Mouse (Mus musculus) adrenal gland, adult 8-10 months (tissue): ENCODE measurements around the gene Aqp1. TPM values are rescaled to one million over a fixed set of nuclear protein-coding genes. Genes with fewer than 3 reads are reported as not detected.

Experiments used
- microRNA-seq, 2 experiments: library from miRNA; unstranded; fragments of <30 nt; microRNA quantifications; one replicate each; pipeline ENCODE4 v1.2.0; 2022
- total RNA-seq, 4 experiments: library from RNA; stranded (reverse); gene quantifications; 2 replicates each; pipeline ENCODE4 v1.2.4; 2022

Aqp1 gene
- total RNA-seq, 4 experiments from 2014 or later = 38.4 to 78.8 (median 49.7) TPM

Small RNA genes lying within 50 kb of the gene (microRNA-seq; reads per million reads assigned to microRNA genes)
- gene Gm25458 = 0 reads per million in 2 experiments

Other genes starting within 250 kb of the Aqp1 start
- gene Crhr2, start 203.4 kb upstream of the Aqp1 start, total RNA-seq = under 1 TPM in 2 of 4 experiments, not detected in 2; 0.12 to 0.34 TPM
- gene Inmt, start 161.4 kb upstream of the Aqp1 start, total RNA-seq = 10 to 100 TPM; 13.6 to 32.7 (median 23.2) TPM
- 10 to 100 TPM in 1 of 4 experiments, 1 to 10 TPM in 3; 4.0 to 10.2 (median 6.3) TPM for gene Mindy4, start 133.0 kb upstream of the Aqp1 start, total RNA-seq
- not detected for gene Ghrhr, start 39.9 kb downstream of the Aqp1 start, total RNA-seq
- gene Adcyap1r1, start 115.5 kb downstream of the Aqp1 start, total RNA-seq = 10 to 100 TPM; 43.9 to 62.8 (median 50.4) TPM